Mouse (Mus musculus) lung, postnatal 0 days (tissue): ENCODE data around the gene Sap30bp.

Source experiments
- CTCF ChIP-seq: IDR thresholded peaks from 2 replicates; pipeline ENCODE4 v1.5.1; 2016; ENCODE audit warnings: antibody characterized with exemption, mild to moderate bottlenecking
- EP300 ChIP-seq: IDR thresholded peaks from 2 replicates; pipeline ENCODE4 v1.6.1; 2016; ENCODE audit warnings: antibody characterized with exemption, mild to moderate bottlenecking, control low read depth

GRCm38 (mm10) chr11:116010146-116010545 lies 77.1 kb downstream of the Sap30bp start:
- TF ChIP-seq CTCF (no peak), EP300 (no peak)
